Mouse (Mus musculus) MEL (cell line): ENCODE results near the gene Nop2. TPM values are rescaled to one million over a fixed set of nuclear protein-coding genes. Genes with fewer than 3 reads are reported as not detected.

Experiments
- DNase-seq: peaks from one replicate; pipeline ENCODE4 v3.0.0; 2011; ENCODE audit warnings: low read depth, low spot score
- H3K27ac ChIP-seq: 2 replicates; pipeline ENCODE4 v1.5.1; 2012; ENCODE audit warnings: low read depth, mild to moderate bottlenecking, control low read depth, low read length, moderate library complexity; ENCODE audit not compliant: control insufficient read depth
- H3K27me3 ChIP-seq, 2 experiments: fragments of 150-350 bp in 1 of 2; sonication (generic) in 1 of 2; 2 replicates each; pipeline ENCODE4 v1.6.1; 2012; ENCODE audit warnings: low read length in 2 of 2, mild to moderate bottlenecking in 2 of 2, improper control_type of control experiment in 1 of 2, moderate library complexity in 1 of 2; ENCODE audit not compliant: insufficient read depth in 2 of 2, control insufficient read depth in 1 of 2
- H3K36me3 ChIP-seq, 2 experiments: 2 replicates each; pipeline ENCODE4 v1.6.1; 2012 to 2014; ENCODE audit warnings: low read length in 2 of 2, improper control_type of control experiment in 1 of 2, inconsistent platforms in 1 of 2, mild to moderate bottlenecking in 1 of 2; ENCODE audit not compliant: insufficient read depth in 2 of 2, control insufficient read depth in 1 of 2
- H3K4me1 ChIP-seq, 2 experiments: fragments of 150-350 bp in 1 of 2; sonication (generic) in 1 of 2; 2 replicates each; pipeline ENCODE4 v1.6.1; 2012; ENCODE audit warnings: low read length in 2 of 2, improper control_type of control experiment in 1 of 2, mild to moderate bottlenecking in 1 of 2; ENCODE audit not compliant: insufficient read depth in 2 of 2, control insufficient read depth in 1 of 2
- H3K4me3 ChIP-seq, 2 experiments: fragments of 150-350 bp in 1 of 2; sonication (generic) in 1 of 2; 2 replicates each; pipeline ENCODE4 v1.5.1; 2012; ENCODE audit warnings: low read depth in 2 of 2, low read length in 2 of 2, mild to moderate bottlenecking in 2 of 2, moderate library complexity in 2 of 2, control low read depth in 1 of 2, improper control_type of control experiment in 1 of 2; ENCODE audit not compliant: control insufficient read depth in 1 of 2, insufficient read depth in 1 of 2
- H3K79me2 ChIP-seq: 2 replicates; pipeline ENCODE4 v1.6.1; 2012; ENCODE audit warnings: mild to moderate bottlenecking, low read length, moderate library complexity; ENCODE audit not compliant: control insufficient read depth, poor library complexity, insufficient read depth
- H3K9ac ChIP-seq: 2 replicates; pipeline ENCODE4 v1.6.1; 2012; ENCODE audit warnings: low read depth, mild to moderate bottlenecking, control low read depth, low read length, moderate library complexity; ENCODE audit not compliant: control insufficient read depth, poor library complexity, severe bottlenecking
- H3K9me3 ChIP-seq: fragments of 150-350 bp; sonication (generic); replicated peaks from 2 replicates; pipeline ENCODE4 v1.6.1; 2012; ENCODE audit warnings: mild to moderate bottlenecking, low read length, improper control_type of control experiment, moderate library complexity; ENCODE audit not compliant: insufficient read depth
- BHLHE40 ChIP-seq: IDR thresholded peaks from 2 replicates; pipeline ENCODE4 v1.6.1; 2012; ENCODE audit warnings: low read depth, mild to moderate bottlenecking, inconsistent platforms, low read length, improper control_type of control experiment, borderline replicate concordance
- CTCF ChIP-seq, 3 experiments: IDR thresholded peaks in 2 of 3; conservative IDR thresholded peaks in 1 of 3; 2 replicates each; pipeline ENCODE4 v1.5.1; 2011 to 2012; ENCODE audit warnings: low read length in 3 of 3, low read depth in 2 of 3, mild to moderate bottlenecking in 2 of 3, improper control_type of control experiment in 1 of 3, inconsistent platforms in 1 of 3, mixed read lengths in 1 of 3, moderate library complexity in 1 of 3; ENCODE audit not compliant: control insufficient read depth in 1 of 3, insufficient read depth in 1 of 3, poor library complexity in 1 of 3, severe bottlenecking in 1 of 3
- ELF1 ChIP-seq: IDR thresholded peaks from 2 replicates; pipeline ENCODE4 v1.6.1; 2014; ENCODE audit warnings: low read depth, mild to moderate bottlenecking, inconsistent platforms, low read length, improper control_type of control experiment, moderate library complexity
- HCFC1 ChIP-seq: IDR thresholded peaks from 2 replicates; pipeline ENCODE4 v1.6.1; 2012; ENCODE audit warnings: low read depth, mild to moderate bottlenecking, inconsistent platforms, low read length, improper control_type of control experiment, moderate library complexity
- MAFK ChIP-seq: IDR thresholded peaks from 2 replicates; pipeline ENCODE4 v1.6.1; 2011; ENCODE audit warnings: low read depth, mild to moderate bottlenecking, low read length, improper control_type of control experiment, borderline replicate concordance
- MAX ChIP-seq: IDR thresholded peaks from 2 replicates; pipeline ENCODE4 v1.6.1; 2011; ENCODE audit warnings: low read length, improper control_type of control experiment
- MAZ ChIP-seq: IDR thresholded peaks from 2 replicates; pipeline ENCODE4 v1.6.1; 2012; ENCODE audit warnings: low read depth, mild to moderate bottlenecking, inconsistent platforms, low read length, improper control_type of control experiment
- MXI1 ChIP-seq: IDR thresholded peaks from 2 replicates; pipeline ENCODE4 v1.6.1; 2011; ENCODE audit warnings: mild to moderate bottlenecking, low read depth, low read length, improper control_type of control experiment
- MYB ChIP-seq: IDR thresholded peaks from 2 replicates; pipeline ENCODE4 v1.6.1; 2011; ENCODE audit warnings: mild to moderate bottlenecking, low read depth, low read length, improper control_type of control experiment
- MYC ChIP-seq: IDR thresholded peaks from 2 replicates; pipeline ENCODE4 v1.6.1; 2011; ENCODE audit warnings: low read depth, mild to moderate bottlenecking, low read length, improper control_type of control experiment, moderate library complexity
- NELFE ChIP-seq: IDR thresholded peaks from 2 replicates; pipeline ENCODE4 v1.6.1; 2011; ENCODE audit warnings: low read depth, low read length, improper control_type of control experiment
- NRF1 ChIP-seq: IDR thresholded peaks from 2 replicates; pipeline ENCODE4 v1.6.1; 2014; ENCODE audit warnings: low read depth, mild to moderate bottlenecking, inconsistent platforms, low read length, improper control_type of control experiment, moderate library complexity; ENCODE audit not compliant: poor library complexity, insufficient read depth, severe bottlenecking
- POLR2A ChIP-seq, 2 experiments: IDR thresholded peaks; 2 replicates each; pipeline ENCODE4 v1.6.1; 2011 to 2012; ENCODE audit warnings: low read length in 2 of 2, mild to moderate bottlenecking in 2 of 2, control low read depth in 1 of 2, improper control_type of control experiment in 1 of 2, low read depth in 1 of 2, moderate library complexity in 1 of 2; ENCODE audit not compliant: control insufficient read depth in 1 of 2, insufficient read depth in 1 of 2, poor library complexity in 1 of 2
- POLR2AphosphoS2 ChIP-seq: IDR thresholded peaks from 2 replicates; pipeline ENCODE4 v1.6.1; 2011; ENCODE audit warnings: low read length, improper control_type of control experiment
- RAD21 ChIP-seq: IDR thresholded peaks from 2 replicates; pipeline ENCODE4 v1.6.1; 2011; ENCODE audit warnings: mild to moderate bottlenecking, low read depth, low read length, improper control_type of control experiment
- RCOR1 ChIP-seq: IDR thresholded peaks from 2 replicates; pipeline ENCODE4 v1.6.1; 2012; ENCODE audit warnings: low read depth, mild to moderate bottlenecking, inconsistent platforms, low read length, improper control_type of control experiment
- SIN3A ChIP-seq: IDR thresholded peaks from 2 replicates; pipeline ENCODE4 v1.6.1; 2012; ENCODE audit warnings: low read length, improper control_type of control experiment, inconsistent platforms
- SMC3 ChIP-seq: IDR thresholded peaks from 2 replicates; pipeline ENCODE4 v1.6.1; 2011; ENCODE audit warnings: low read depth, low read length, improper control_type of control experiment
- TCF12 ChIP-seq: IDR thresholded peaks from 2 replicates; pipeline ENCODE4 v1.6.1; 2014; ENCODE audit warnings: low read depth, mild to moderate bottlenecking, inconsistent platforms, low read length, improper control_type of control experiment, moderate library complexity
- ZC3H11A ChIP-seq: IDR thresholded peaks from 2 replicates; pipeline ENCODE4 v1.6.1; 2012; ENCODE audit warnings: low read depth, mild to moderate bottlenecking, inconsistent platforms, low read length, improper control_type of control experiment
- ZNF384 ChIP-seq: IDR thresholded peaks from 2 replicates; pipeline ENCODE4 v1.6.1; 2012; ENCODE audit warnings: low read depth, mild to moderate bottlenecking, inconsistent platforms, low read length, improper control_type of control experiment
- polyA plus RNA-seq, 2 experiments: library from polyadenylated mRNA; stranded (reverse) in 1 of 2; unstranded in 1 of 2; fragments of >175 nt in 1 of 2; fragments of >200 nt in 1 of 2; gene quantifications; 2 replicates each; pipeline versions ENCODE4 v1.2.1 to v1.2.4; 2012; ENCODE audit warnings: low replicate concordance in 2 of 2, low read depth in 1 of 2; ENCODE audit not compliant: insufficient read length in 2 of 2, insufficient read depth in 1 of 2, missing spikeins in 1 of 2
- total RNA-seq: library from RNA; depleted of rRNA; stranded (reverse); fragments of 300-350 nt; gene quantifications from 2 replicates; pipeline ENCODE4 v1.2.3, GENCODE M21; 2012

The Nop2 gene
- total and polyA plus RNA-seq, 3 experiments, result 221 to 337 (median 263) TPM

- Histone ChIP-seq H3K27me3 (no peaks in the 10 kb centered on the region), H3K9me3 (no peaks in the 10 kb centered on the region), H3K4me3 (no peak overlapping the region), H3K36me3 (peaks cover 0 to 5% of the 10 kb centered on the region in 2 experiments; a peak in 2 of 4 replicates), H3K4me1 (0 out of 4 replicates have a peak, but pooled peaks cover 0 to 10% of the 10 kb centered on the region in 2 experiments), H3K27ac (no peak overlapping the region), H3K9ac (no peak overlapping the region), H3K79me2 (peaks cover 9% of the 10 kb centered on the region)
- TF ChIP-seq HCFC1 (no peak), RAD21 (no peak), MAZ (no peak), BHLHE40 (no peak), SIN3A (no peak), MAX (no peak), NELFE (no peak), NRF1 (no peak), MAFK (no peak), MYC (no peak), RCOR1 (no peak), MYB (no peak)
- DNase-seq, result no peak
These were observed 10.7 kb downstream of the Nop2 start for GRCm38 (mm10) chr6:125142436-125142835.

DNA sequence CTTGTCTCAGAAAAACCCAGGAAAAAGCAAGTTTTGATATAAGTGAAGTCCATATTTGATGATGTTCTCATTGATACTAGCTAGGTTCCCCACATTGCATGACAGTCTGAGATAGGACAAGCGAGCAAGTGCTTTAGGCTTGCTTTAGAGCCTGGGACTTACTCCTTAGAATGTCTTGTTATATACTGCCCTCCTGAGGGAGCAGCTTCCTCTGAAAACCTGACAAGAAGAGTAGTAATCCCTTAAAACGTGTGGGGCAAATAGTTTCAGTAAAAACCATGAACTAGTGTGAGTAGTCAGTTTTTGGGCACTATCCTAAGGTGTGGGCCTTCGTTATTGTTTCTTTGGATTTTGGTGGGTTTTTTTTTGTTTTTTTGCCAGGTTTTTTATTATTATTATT lies 11.4 kb downstream of the Nop2 start:
- DNase-seq, result peak; percentile 61
- Histone ChIP-seq H3K4me3 (no peak overlapping the region), H3K36me3 (peaks cover 0 to 5% of the 10 kb centered on the region in 2 experiments; a peak in 2 of 4 replicates), H3K9me3 (no peaks in the 10 kb centered on the region), H3K27me3 (no peaks in the 10 kb centered on the region), H3K79me2 (peaks cover 6% of the 10 kb centered on the region; the same call in 1 of the 2 replicates), H3K4me1 (0 out of 4 replicates have a peak, but pooled peaks cover 0 to 10% of the 10 kb centered on the region in 2 experiments), H3K27ac (no peak overlapping the region), H3K9ac (no peak overlapping the region)
- no peak for TF ChIP-seq MXI1
- TF ChIP-seq RCOR1, result no peak
- TF ChIP-seq POLR2A (IDR thresholded peaks at IDR 0.05; ENCODE audit: control insufficient read depth in 1 of 2, insufficient read depth in 1 of 2, low read depth in 1 of 2, low read length in 2 of 2, poor library complexity in 1 of 2), result 0 out of 4 replicates have a peak, but pooled peaks of 1 of the 2 experiments have one; percentile 7
- peak; percentile 28; the same call in 1 of the 2 replicates for TF ChIP-seq ZC3H11A
- TF ChIP-seq POLR2AphosphoS2, result peak; percentile 34; the same call in 1 of the 2 replicates
- TF ChIP-seq ELF1, result no peak
- TF ChIP-seq ZNF384, result no peak
- TF ChIP-seq SMC3, result peak; percentile 54
- TF ChIP-seq RAD21, result peak; percentile 42
- no peak for TF ChIP-seq TCF12
- TF ChIP-seq CTCF (IDR thresholded peaks at IDR 0.05 in 2 of 3, conservative IDR thresholded peaks at IDR 0.05 in 1 of 3; ENCODE audit: control insufficient read depth in 1 of 3, insufficient read depth in 1 of 3, low read depth in 2 of 3, low read length in 3 of 3, poor library complexity in 1 of 3, severe bottlenecking in 1 of 3), result peak in 2 of 3 experiments; percentile 24 to 59; a peak in 3 of 6 replicates
